Mouse (Mus musculus) macrophage (primary cell): ENCODE measurements around the gene Slc30a4. TPM values are rescaled to one million over a fixed set of nuclear protein-coding genes. Genes with fewer than 3 reads are reported as not detected.

Experiments used
- H3K27ac ChIP-seq: fragments of 350-480 bp; formaldehyde crosslinking; 2 replicates; pipeline ENCODE4 v1.9.0; 2021
- H3K36me3 ChIP-seq: fragments of 350-480 bp; formaldehyde crosslinking; 2 replicates; pipeline ENCODE4 v1.9.0; 2021; ENCODE audit errors: inconsistent target
- H3K4me3 ChIP-seq: fragments of 350-480 bp; formaldehyde crosslinking; 2 replicates; pipeline ENCODE4 v1.9.0; 2021; ENCODE audit errors: inconsistent target
- H3K79me2 ChIP-seq: fragments of 350-480 bp; formaldehyde crosslinking; 2 replicates; pipeline ENCODE4 v1.9.0; 2021; ENCODE audit errors: inconsistent target
- whole genome bisulfite sequencing: methylation state at CpG from one replicate; pipeline ENCODE4 v1.1.7; 2026; ENCODE audit warnings: inconsistent platforms; ENCODE audit not compliant: missing documents; 5-methylcytosine and 5-hydroxymethylcytosine counted together
- polyA plus RNA-seq: library from polyadenylated mRNA; stranded (reverse); fragments of 250-400 nt; gene quantifications from 3 replicates; pipeline ENCODE4 v1.2.4, GENCODE M21; 2018; ENCODE audit warnings: inconsistent platforms

The Slc30a4 gene
- polyA plus RNA-seq, 1 experiment from 2014 or later = 2.5 TPM

GRCm38 (mm10) chr2:122704572-122704971, 2.1 kb upstream of the Slc30a4 start:
- WGBS = 80% methylated on average over 2 of the region's 2 CpGs
- Histone ChIP-seq H3K4me3 (no peak overlapping the region), H3K79me2 (no peaks in the 10 kb centered on the region), H3K36me3 (no peaks in the 10 kb centered on the region), H3K27ac (no peak overlapping the region)

- Histone ChIP-seq H3K36me3 (no peaks in the 10 kb centered on the region), H3K4me3 (peak overlapping the region; percentile 49), H3K79me2 (no peaks in the 10 kb centered on the region), H3K27ac (no peak overlapping the region)
- WGBS = 0% methylated on average over 15 of the region's 15 CpGs
Measured at GRCm38 (mm10) chr2:122701871-122702180, 637 bp downstream of the Slc30a4 start.

GRCm38 (mm10) chr2:122701012-122701411, 1.5 kb downstream of the Slc30a4 start:
- Histone ChIP-seq H3K79me2 (no peaks in the 10 kb centered on the region), H3K27ac (no peak overlapping the region), H3K36me3 (no peaks in the 10 kb centered on the region), H3K4me3 (no peak overlapping the region)
- 84% methylated on average over 8 of the region's 8 CpGs for WGBS

GRCm38 (mm10) chr2:122697526-122697925, 4.9 kb downstream of the Slc30a4 start:
- H3K36me3 ChIP-seq = no peaks in the 10 kb centered on the region
- no peaks in the 10 kb centered on the region for H3K79me2 ChIP-seq
- 71% methylated on average over 2 of the region's 2 CpGs for WGBS
- H3K4me3 ChIP-seq = no peak overlapping the region
- H3K27ac ChIP-seq = no peak overlapping the region

- H3K4me3 ChIP-seq = no peak overlapping the region
- 91% methylated on average over 6 of the region's 6 CpGs for WGBS
- no peaks in the 10 kb centered on the region for H3K36me3 ChIP-seq
- H3K27ac ChIP-seq = no peak overlapping the region
- no peaks in the 10 kb centered on the region for H3K79me2 ChIP-seq
Measured at GRCm38 (mm10) chr2:122686665-122687064, 15.8 kb downstream of the Slc30a4 start.

- no peaks in the 10 kb centered on the region for H3K36me3 ChIP-seq
- 93% methylated on average over 1 of the region's 1 CpGs for WGBS
- no peak overlapping the region for H3K27ac ChIP-seq
- no peak overlapping the region for H3K4me3 ChIP-seq
- no peaks in the 10 kb centered on the region for H3K79me2 ChIP-seq
Measured at GRCm38 (mm10) chr2:122683641-122684040, 18.8 kb downstream of the Slc30a4 start.

- Histone ChIP-seq H3K27ac (no peak overlapping the region), H3K36me3 (no peaks in the 10 kb centered on the region), H3K79me2 (no peaks in the 10 kb centered on the region), H3K4me3 (no peak overlapping the region)
- 83% methylated on average over 2 of the region's 2 CpGs for WGBS
Measured at GRCm38 (mm10) chr2:122682520-122682919, 19.9 kb downstream of the Slc30a4 start.

GRCm38 (mm10) chr2:122681379-122682137, 20.9 kb downstream of the Slc30a4 start:
- H3K36me3 ChIP-seq = no peaks in the 10 kb centered on the region
- H3K4me3 ChIP-seq = no peak overlapping the region
- 90% methylated on average over 5 of the region's 5 CpGs for WGBS
- H3K27ac ChIP-seq = no peak overlapping the region
- no peaks in the 10 kb centered on the region for H3K79me2 ChIP-seq

- Histone ChIP-seq H3K79me2 (no peaks in the 10 kb centered on the region), H3K4me3 (no peak overlapping the region), H3K27ac (no peak overlapping the region), H3K36me3 (no peaks in the 10 kb centered on the region)
- WGBS = 39% methylated on average over 2 of the region's 2 CpGs
Measured at GRCm38 (mm10) chr2:122675126-122675525, 27.3 kb downstream of the Slc30a4 start.

GRCm38 (mm10) chr2:122672841-122673240, 29.6 kb downstream of the Slc30a4 start:
- Histone ChIP-seq H3K36me3 (no peaks in the 10 kb centered on the region), H3K27ac (no peak overlapping the region), H3K4me3 (no peak overlapping the region), H3K79me2 (no peaks in the 10 kb centered on the region)
- WGBS = 9% methylated on average over 5 of the region's 5 CpGs

- H3K4me3 ChIP-seq = no peak overlapping the region
- WGBS = 88% methylated on average over 5 of the region's 5 CpGs
- no peaks in the 10 kb centered on the region for H3K79me2 ChIP-seq
- no peak overlapping the region for H3K27ac ChIP-seq
- H3K36me3 ChIP-seq = no peaks in the 10 kb centered on the region
Measured at GRCm38 (mm10) chr2:122671714-122672113, 30.7 kb downstream of the Slc30a4 start.

GRCm38 (mm10) chr2:122667856-122668255, 34.6 kb downstream of the Slc30a4 start:
- H3K36me3 ChIP-seq = no peaks in the 10 kb centered on the region
- H3K79me2 ChIP-seq = no peaks in the 10 kb centered on the region
- no peak overlapping the region for H3K27ac ChIP-seq
- no peak overlapping the region for H3K4me3 ChIP-seq
- WGBS = 17% methylated on average over 5 of the region's 5 CpGs

GRCm38 (mm10) chr2:122665973-122666875, 36.2 kb downstream of the Slc30a4 start:
- H3K4me3 ChIP-seq = no peak overlapping the region
- 19% methylated on average over 12 of the region's 12 CpGs for WGBS
- H3K36me3 ChIP-seq = no peaks in the 10 kb centered on the region
- H3K27ac ChIP-seq = no peak overlapping the region
- no peaks in the 10 kb centered on the region for H3K79me2 ChIP-seq

GRCm38 (mm10) chr2:122665253-122665972, 37.0 kb downstream of the Slc30a4 start:
- H3K79me2 ChIP-seq = no peaks in the 10 kb centered on the region
- H3K4me3 ChIP-seq = no peak overlapping the region
- H3K27ac ChIP-seq = no peak overlapping the region
- no peaks in the 10 kb centered on the region for H3K36me3 ChIP-seq
- 30% methylated on average over 6 of the region's 6 CpGs for WGBS

- no peak overlapping the region for H3K27ac ChIP-seq
- H3K79me2 ChIP-seq = no peaks in the 10 kb centered on the region
- H3K4me3 ChIP-seq = no peak overlapping the region
- no peaks in the 10 kb centered on the region for H3K36me3 ChIP-seq
- WGBS = 78% methylated on average over 5 of the region's 7 CpGs
Measured at GRCm38 (mm10) chr2:122659825-122660224, 42.6 kb downstream of the Slc30a4 start.
